Mouse (Mus musculus) CD4-positive helper T cell, adult 2 months (primary cell): Measurements from ENCODE around the gene Smc4.
"Not testable (repeated sequence)": the region's sequence is repeated elsewhere in the genome, so short reads cannot be mapped to it uniquely, and the experiment has no call there.

Source experiments
- DNase-seq: peaks from one replicate; pipeline ENCODE4 v3.0.0-alpha.2; 2012; ENCODE audit warnings: low read depth, missing footprints, low spot score

The Smc4 gene

DNA sequence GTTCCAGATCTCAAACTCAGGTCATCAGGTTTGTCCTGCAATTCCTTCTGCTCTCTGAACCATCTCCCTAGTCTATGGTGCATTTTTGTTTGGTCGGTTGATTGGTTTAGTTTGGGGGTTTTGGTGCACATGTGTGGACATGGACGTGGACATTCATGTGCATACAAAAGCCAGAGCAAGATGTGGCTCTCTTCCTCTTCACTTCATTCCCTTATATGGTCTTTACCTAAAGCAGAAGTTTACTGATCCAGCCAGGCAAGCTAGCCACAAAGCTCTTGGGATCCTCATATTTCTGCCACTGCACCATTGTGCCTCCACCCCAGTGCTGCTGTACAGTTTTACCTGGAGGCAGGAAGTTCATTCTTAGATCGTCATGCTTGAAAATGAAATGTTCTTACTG is 12.6 kb downstream of the Smc4 start:
- no peak for DNase-seq

DNA sequence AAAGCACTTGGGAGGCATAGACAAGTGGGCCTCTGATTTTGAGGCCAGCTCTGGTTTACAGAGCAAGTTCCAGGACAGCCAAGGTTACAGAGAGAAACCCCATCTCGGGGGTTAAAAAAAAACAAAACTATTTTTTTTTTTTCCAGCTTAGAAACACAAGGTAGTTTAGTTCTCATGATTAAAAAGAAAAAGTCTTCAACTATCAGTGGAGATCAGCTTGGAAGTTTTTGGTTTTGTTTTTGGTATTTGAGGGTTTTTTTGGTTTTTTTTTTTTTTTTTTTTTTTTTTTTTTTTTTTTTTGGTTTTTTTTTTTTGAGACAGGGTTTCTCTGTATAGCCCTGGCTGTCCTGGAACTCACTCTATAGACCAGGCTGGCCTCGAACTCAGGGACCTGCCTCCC is 14.1 kb downstream of the Smc4 start:
- DNase-seq: not testable (repeated sequence)

DNA sequence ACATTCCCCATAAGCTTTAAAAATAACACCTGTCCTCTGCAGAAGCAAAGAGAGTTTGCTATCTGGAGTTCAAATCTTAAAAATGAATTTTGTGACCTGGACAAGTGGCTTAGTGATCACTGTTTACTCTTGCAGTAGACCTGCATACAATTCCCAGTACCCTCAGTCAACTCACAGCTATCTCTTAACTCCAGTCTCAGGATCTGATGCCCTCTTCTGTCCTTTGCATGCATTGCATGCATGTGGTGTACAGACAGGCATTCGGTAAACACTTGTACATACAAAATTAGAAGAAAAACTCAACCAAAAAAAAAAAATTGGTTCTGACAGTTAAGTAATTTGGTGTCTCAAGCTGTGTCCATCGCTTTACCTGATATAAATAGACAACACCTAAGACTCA is 15.7 kb downstream of the Smc4 start:
- peak; percentile 52 for DNase-seq

DNA sequence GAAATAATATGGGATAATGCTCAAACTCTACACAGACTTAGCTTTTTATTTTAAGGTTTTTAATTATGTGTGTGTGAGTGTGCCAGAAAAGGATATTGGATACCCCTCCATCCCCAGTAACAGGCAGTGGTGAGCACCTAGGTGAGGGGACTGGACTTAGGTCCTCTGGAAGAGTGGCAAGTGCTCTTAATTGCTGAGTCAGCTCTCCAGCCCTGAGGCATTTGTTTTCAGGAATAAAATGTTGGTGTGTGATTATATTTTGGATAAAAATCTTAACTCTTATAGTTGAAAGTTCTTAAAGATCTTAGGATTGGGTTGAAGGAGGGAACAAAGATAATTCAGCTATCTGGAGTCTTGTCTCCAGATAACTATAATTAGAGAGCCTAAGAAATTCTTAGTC is 16.2 kb downstream of the Smc4 start:
- DNase-seq: no peak

DNA sequence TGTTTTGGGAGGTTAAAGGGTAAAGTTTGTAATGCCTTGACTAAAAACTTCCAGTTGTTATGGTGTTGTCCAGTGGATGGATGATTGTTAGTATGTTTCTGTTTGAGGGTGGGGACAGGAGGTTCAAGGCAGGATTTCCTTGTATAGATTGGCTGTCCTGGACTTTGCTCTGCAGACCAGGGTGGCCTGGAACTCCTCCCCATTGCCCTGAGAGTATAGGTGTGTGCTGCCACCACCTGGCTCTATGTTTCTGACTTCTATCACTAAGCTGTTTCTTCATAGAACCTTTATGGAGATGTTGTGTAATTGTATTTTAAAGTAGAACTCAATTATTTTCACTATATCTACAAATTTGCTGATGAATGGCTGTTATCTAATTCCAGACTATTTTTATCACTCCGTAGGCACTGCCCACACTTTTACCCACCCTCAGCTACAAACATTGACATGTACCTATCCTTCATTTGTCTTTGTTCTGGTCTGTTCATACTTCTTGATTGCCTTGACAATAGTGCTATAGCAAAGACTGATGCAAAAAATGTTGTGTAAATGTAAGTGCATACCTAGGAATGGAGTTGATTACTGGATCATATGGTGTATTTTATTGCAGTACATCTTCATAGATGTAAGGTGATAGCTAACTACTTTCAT is 21.7 kb downstream of the Smc4 start:
- DNase-seq: peak; percentile 38

DNA sequence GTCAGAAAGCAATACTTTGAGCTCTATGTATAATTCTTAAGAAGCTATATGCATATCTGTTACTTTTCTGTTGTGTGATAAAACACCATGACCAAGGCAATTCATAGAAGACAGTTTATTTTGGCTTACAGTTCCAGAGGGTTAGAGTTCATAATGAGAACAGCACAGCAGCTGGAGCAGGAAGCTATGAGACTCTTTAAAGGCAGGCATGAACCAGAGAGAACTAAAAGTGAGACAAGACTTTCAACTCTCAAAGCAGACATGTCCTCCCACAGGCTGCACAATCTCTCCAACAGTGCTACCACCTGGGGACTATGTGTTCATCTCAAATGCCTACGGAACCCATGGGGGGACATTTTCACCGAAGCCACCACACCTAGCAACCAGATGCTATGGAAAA is 35.6 kb downstream of the Smc4 start:
- peak; percentile 28 for DNase-seq

DNA sequence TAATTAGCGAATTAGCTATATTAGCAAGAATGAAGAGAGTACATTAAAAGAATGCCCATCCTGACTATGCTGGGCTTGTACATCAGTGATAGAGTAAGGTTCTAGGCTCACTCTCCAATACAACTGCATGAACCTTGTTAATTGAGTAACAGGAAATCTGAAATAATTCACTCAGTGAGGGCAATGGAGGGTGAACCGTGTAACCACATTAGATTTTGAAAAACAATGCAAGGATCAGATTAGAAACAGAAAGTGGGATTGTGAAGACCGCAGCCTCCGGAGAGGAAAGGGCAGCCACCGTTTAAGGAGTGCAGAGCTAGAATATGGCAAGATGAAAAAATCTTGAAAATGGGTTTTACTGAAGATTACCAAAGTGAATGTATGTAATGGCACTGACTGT is 36.8 kb downstream of the Smc4 start:
- DNase-seq: peak; percentile 74

DNA sequence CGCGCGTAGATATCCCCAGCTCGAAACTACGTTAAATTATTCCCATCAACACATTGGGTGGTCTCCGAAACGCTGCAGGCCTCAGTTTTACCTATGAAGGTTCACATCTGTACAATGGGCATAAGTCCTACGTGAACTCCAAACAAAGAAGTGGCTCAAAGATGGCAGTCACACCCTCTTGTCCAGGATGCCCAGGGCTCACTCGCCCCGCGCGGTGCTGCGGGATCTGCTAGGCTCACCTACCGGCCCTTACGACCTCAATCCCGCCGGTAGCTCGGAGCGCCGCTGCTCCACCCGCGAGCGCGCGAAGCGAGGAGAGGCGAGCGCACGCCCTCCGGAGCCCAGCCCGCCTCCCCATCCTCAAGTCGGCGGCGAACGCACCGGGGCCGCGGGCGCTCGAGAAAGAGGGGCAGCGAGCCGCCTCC is 39.6 kb downstream of the Smc4 start:
- DNase-seq: no peak

DNA sequence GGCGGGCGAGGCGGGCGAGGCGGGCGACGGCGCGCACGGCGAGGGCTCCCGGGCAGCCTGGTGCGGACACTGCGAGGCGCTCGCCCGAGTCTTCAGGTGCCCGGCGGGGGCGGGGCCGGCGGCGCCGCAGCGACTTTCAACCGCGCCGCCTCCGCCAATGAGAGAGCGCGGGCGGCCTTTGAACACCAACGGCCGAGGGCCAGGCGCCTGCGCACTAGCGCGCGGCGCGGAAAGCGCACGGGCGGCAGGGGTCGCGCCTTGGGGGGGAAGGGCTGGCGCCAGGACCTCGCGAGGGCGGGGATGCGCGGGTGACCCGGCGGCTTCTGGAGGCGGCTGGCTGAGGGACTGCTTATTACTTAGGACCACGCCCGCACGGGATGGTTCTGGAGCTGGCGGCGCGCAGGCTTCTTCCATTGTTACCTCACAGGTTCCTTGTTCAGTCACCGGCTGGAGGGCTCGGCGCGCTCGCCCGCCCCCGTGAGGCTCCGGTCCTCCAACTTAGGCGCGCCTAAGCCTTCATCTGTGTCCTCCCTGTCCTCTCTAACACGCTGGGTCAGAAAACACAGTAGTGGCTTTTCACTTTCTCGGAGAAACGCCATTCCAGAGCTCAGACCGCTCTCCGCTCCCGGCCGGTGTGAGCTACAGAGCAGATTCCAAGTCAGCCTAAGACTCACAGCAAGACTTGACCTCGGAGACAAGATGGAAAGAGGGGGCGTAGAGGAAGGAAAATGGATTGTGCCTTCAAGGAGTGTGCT is 40.3 kb downstream of the Smc4 start, which contains the start of gene Trim59:
Gene Trim59, minus strand, starts transcription at position 111 of the 755 bp plus-strand sequence.
- peak; percentile 93 for DNase-seq

DNA sequence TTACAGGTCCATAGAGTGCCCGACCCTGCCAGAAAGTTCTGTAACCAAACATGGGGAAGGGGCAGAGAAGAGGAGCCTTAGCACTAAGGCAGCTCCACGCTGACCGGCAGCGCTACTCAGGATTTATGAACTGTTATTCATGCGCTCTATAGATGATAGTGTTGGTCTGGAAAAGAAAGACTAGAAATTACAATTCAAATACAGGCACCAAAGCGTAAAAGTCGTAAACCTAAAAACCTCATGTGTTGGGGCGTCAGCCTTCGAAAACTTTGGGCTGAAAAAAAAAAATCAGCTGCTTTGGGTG is 40.8 kb downstream of the Smc4 start:
- no peak for DNase-seq

DNA sequence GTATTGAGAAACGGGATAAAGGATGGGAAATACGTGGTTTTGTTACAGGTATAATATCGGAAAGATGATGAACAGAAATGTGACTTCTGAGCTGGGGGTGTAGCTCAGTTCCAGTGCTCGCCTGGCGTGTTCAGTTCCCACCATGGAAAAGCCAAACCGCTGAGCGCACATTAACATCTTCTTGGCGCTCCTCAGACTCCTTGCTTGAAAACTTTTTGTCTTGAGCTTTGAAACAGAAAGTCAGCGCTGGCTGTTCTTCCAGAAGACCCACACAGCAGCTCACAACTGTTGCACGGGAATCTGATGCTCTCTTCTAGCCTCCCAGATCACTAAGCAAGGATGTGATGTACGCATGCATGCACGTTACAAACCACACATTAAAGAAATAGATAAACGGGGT is 41.2 kb downstream of the Smc4 start:
- no peak for DNase-seq

DNA sequence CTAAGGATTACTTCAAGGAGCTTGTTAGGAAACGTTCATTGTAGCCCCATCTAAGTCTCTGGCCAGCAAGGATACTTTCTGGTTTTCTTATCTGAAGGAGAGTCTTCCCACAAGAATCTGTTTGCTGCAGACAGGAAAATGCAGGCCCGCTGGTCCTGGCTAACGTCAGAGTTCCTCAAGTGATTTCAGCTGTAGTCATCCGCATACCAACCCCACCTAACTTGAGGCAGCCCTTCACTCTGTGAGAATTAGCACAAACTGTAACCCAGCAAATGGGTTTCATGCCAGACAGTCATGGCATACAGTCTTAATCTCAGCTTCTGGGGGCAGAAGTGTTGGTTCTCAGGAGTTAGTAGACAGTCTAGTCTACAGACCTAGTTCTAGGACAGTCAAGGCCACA is 42.0 kb downstream of the Smc4 start:
- no peak for DNase-seq

DNA sequence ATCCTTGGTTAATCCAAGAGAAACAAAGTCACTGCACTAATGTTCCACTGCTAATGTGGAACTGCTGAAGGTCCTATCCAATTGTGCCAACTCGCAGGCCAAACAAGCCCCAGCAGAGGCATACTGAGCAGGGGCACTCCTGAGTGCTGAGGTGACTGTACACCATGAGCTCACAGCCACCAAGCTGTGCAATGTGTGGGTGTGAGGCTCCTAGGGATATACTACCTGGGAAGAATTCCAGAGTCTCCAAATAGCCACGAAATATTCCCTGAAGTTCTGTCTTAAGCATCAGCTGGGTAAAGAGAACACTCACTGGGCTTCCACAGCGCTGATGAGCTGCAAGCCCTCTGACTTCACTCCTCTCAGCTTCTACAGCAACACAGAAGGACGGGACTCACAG is 43.1 kb downstream of the Smc4 start:
- no peak for DNase-seq

DNA sequence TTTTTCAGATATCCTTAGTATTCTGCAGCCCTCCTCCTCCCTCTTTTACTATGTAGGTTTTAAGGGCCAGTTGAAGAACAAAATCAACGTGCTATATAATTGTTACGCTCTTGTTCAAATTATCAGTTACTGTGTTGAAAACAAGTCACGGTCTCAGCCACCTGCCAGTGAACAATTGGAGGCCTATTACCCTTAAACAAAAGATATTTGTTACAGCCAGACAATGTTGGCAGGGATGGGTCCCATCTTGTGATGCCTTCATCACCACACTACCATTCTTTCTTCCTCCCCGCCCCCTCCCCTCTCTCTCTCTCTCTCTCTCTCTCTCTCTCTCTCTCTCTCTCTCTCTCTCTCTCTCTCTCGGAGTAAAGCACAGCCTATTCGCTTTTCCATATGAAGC is 44.5 kb downstream of the Smc4 start:
- DNase-seq: no peak

DNA sequence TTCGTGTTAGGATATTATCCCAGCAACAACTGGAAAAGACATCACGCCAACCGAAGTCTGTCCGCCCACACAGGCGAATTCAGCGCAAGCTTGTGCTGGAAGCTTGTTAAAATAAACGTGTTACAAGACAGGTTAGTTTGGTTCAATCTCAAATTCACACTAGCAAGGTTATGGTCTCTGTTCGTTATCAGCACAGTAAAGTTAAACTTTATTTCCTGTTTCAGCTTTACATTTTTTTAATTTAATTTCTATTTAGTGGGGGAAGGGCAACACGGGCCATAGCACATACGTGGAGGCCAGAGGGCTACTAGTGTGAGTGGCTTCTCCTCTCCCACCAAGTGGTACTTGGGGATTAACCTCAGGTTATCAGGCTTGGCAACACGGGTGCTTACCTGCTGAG is 47.4 kb downstream of the Smc4 start:
- no peak for DNase-seq

DNA sequence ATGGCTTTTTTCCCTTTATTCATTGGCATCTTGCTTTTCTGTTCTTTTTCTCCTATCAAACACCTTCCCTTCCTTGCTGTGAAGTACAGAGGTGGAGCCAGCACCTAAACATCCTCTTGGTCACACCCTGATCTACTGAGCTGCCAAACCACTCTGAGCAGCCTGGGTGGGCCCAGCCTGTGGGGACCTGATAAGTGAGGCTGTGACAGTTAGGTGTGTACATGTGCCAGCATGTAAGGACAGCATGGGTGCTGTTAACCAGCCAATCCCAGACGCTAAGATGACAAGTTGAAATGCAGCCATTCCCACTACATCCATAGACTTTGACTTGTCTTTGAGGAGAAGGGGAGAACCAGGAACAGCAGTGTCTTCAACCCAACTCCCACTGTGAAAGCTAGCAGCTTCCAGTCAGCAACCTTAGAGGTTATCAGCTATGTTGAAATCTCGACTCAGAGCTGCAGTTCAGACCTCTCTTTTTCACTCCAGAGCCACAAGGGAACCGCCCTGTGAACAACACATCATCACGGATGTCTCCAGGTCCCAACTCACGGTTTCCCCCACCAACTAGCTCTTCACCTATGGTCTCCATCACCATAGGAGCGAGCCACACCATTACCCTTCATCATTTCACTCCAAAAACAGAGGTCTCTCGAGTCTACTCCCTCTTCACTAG is 50.4 kb downstream of the Smc4 start:
- no peak for DNase-seq

DNA sequence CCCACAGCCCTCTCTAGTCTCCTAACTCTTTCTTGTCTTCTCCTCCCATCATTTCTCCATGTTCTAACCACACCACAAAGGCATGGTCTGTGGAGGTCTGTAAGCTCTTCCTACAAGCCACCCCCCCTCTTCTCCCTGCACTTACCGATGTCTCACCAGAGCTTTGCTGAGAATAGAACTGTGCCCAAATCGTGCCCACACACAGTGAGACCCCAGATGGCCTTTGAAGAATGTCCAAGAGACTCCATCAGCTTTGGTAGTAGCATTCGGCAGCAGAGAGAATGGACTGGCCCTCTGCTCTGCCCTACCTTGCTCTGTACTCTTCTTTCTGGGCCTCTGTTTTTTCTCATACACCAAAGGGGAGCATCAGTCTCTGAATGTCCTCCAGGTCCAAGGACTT is 51.3 kb downstream of the Smc4 start:
- no peak for DNase-seq

DNA sequence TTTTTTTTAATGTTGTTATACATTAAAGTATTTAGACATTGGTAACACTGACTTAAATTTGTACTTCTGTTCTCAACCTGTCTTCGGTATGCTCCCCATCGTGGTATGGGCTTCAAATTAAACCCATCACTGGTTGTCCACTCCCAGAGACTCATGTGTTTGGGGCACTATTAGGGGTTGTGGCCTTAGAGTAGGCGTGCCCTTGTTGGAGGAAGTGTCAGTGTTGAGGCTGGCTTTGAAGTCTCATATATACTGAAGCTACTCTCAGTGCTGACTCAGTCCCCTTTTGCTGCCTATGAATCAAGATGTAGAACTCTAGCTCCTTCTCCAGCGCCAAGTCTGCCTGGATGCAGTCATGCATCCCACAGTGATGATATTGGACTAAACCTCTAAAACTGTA is 56.1 kb downstream of the Smc4 start:
- DNase-seq: no peak

DNA sequence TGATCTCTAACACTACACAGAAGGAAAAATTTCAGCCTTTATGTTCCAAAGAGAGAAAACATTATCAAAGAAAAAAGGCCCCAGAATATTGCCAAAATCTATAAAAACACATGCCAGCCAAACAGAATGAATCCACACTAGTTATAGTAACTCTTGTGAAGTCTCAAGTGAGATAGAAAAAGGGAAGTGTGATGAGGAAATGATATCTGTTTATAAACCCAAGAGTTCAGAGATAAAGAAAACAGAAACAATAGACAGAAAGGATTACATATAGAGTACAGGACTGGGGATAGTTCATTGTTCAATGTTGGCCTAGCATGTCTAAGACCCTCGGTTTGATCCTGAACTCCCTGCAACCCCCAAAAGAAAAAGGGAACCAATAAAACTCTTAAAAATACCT is 58.2 kb downstream of the Smc4 start:
- no peak for DNase-seq

DNA sequence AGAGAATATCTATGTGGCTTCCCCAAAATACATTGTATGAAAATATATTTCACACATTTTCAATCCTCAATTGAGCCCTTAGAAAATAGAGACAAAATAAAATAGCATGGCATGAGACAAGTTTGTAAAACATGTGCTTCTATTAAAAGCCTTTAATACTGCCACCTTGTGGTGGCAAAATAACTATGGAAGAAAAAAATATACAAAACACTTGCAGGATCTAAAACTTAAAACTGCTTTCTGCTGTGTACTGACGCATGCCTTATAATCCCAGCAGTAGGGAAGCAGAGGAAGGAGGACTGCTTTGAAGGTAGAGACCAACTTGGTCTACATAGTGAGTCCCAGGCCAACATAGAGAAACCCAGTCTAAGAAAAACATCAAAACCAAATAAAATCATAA is 59.5 kb downstream of the Smc4 start:
- peak; percentile 62 for DNase-seq
